Mouse (Mus musculus) lung, postnatal 0 days (tissue): ENCODE results near the gene Map2k5. TPM values are rescaled to one million over a fixed set of nuclear protein-coding genes. Genes with fewer than 3 reads are reported as not detected.

Experiments
- ATAC-seq: fragments of 200-750 bp; cut with Nextera tagmentation; 2 replicates; pipeline ENCODE4 v1.8.0; 2017; ENCODE audit warnings: moderate library complexity
- DNase-seq: peaks from one replicate; pipeline ENCODE4 v3.0.0-alpha.2; 2016; ENCODE audit warnings: low spot score
- H3K27ac ChIP-seq: fragments of 300-500 bp; sonication (generic); 2 replicates; pipeline ENCODE4 v1.5.1; 2014; ENCODE audit warnings: antibody characterized with exemption, mild to moderate bottlenecking, low read length, mixed read lengths
- H3K27me3 ChIP-seq: fragments of 300-500 bp; sonication (generic); replicated peaks from 2 replicates; pipeline ENCODE4 v1.6.1; 2014; ENCODE audit warnings: low read length, mixed read lengths; ENCODE audit not compliant: insufficient read depth
- H3K36me3 ChIP-seq: fragments of 300-500 bp; sonication (generic); 2 replicates; pipeline ENCODE4 v1.6.1; 2014; ENCODE audit warnings: low read length, mixed read lengths; ENCODE audit not compliant: insufficient read depth
- H3K4me1 ChIP-seq: fragments of 300-500 bp; sonication (generic); 2 replicates; pipeline ENCODE4 v1.6.1; 2014; ENCODE audit warnings: antibody characterized with exemption, low read depth, low read length, mixed read lengths; ENCODE audit not compliant: insufficient read depth
- H3K4me2 ChIP-seq: fragments of 300-500 bp; sonication (generic); replicated peaks from 2 replicates; pipeline ENCODE4 v1.6.1; 2014; ENCODE audit warnings: low read depth, mild to moderate bottlenecking, low read length, moderate library complexity, mixed read lengths
- H3K4me3 ChIP-seq: fragments of 300-500 bp; sonication (generic); 2 replicates; pipeline ENCODE4 v1.5.1; 2014; ENCODE audit warnings: low read depth, low read length
- H3K9ac ChIP-seq: fragments of 300-500 bp; sonication (generic); replicated peaks from 2 replicates; pipeline ENCODE4 v1.6.1; 2014; ENCODE audit warnings: low read depth, mild to moderate bottlenecking
- H3K9me3 ChIP-seq: fragments of 300-500 bp; sonication (generic); 2 replicates; pipeline ENCODE4 v1.6.1; 2016; ENCODE audit warnings: low read length, mixed read lengths
- CTCF ChIP-seq: IDR thresholded peaks from 2 replicates; pipeline ENCODE4 v1.5.1; 2016; ENCODE audit warnings: antibody characterized with exemption, mild to moderate bottlenecking
- EP300 ChIP-seq: IDR thresholded peaks from 2 replicates; pipeline ENCODE4 v1.6.1; 2016; ENCODE audit warnings: antibody characterized with exemption, mild to moderate bottlenecking, control low read depth
- WGBS: fragments of 180-500 bp; shearing (Covaris S2); extraction: QIAGEN DNeasy Blood & Tissue Kit; methylation state at CpG from one replicate; pipeline ENCODE4 v1.1.7; 2014; 5-methylcytosine and 5-hydroxymethylcytosine counted together
- polyA plus RNA-seq: library from polyadenylated mRNA; unstranded; fragments of >200 nt; fragmentation: Nextera tagmentation; extraction: Ambion mirVana; gene quantifications from 2 replicates; pipeline ENCODE4 v1.2.1, GENCODE M21; 2015

Gene Map2k5
- polyA plus RNA-seq, 1 experiment from 2014 or later, result 23.1 TPM

DNA sequence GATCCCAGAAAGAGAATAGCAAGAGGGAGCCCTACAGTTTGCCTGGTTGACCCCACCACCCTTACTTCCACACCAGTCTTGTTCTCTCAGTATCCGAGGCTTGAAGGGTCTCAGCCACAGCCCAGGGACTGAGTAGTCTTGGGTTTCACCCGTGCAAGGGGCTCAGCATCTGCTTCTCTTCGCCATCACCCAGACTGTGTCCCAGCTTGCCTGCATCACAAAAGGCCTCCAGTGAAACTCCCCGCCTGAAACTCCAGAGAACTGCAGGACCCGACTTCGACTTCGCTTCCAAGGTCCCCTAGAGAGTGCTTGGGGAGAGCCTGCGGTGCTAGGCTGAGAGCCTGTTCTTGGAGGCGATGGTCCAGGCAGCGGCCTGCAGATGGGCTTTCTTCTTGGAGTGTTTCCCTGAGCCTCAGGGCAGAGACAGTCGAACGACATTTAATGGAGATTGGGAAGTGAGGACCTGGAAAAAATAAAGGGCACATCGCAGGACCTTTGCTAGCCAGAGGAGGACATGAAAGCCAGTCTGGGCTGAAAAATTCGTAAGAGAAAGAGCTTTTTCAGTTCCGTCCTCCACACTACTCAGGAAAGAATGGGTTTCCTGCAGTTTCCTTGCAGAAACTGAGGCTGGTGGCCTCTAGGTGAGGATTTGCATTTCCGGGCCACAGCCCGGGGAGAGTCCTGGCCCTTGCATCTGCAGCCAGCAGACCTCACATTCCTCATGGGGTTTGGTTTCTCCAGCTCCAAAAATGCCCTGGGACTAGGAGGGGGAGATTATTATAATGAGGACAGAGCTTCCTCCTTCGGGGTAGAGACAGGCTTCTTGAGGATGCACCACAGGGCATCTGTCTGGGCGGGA is 240.7 kb downstream of the Map2k5 start:
- TF ChIP-seq CTCF (no peak), EP300 (no peak)
- no peak overlapping the region for H3K4me2 ChIP-seq
- no peaks in the 10 kb centered on the region for H3K36me3 ChIP-seq
- no peak for DNase-seq
- no peak overlapping the region for H3K27ac ChIP-seq
- no peaks in the 10 kb centered on the region for H3K9me3 ChIP-seq
- WGBS, result 4% methylated on average over 19 of the region's 19 CpGs
- no peak for ATAC-seq
- H3K27me3 ChIP-seq, result peaks cover 79% of the 10 kb centered on the region
- no peak overlapping the region for H3K4me3 ChIP-seq
- H3K4me1 ChIP-seq, result 0 out of 2 replicates have a peak, but pooled peaks cover 4% of the 10 kb centered on the region
- no peak overlapping the region for H3K9ac ChIP-seq

DNA sequence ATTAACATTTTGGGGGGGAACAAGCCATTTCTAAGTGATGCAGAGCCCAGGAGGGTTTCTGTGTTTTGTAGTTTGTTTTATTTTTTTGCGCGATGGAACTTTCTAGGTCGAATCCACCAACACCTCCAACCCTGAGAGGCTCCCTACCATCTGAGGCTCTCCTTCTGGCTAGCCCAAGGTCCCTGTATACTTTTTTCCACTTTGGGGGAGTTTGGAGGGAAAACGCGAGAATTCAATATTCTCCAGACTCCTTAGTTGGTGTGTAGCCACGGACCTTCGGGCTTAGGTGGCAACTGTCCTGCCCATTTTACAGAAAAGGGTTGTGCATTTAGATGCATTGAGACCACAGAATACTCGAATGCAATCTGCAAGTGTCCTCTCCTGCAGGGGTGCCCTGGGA is 241.5 kb downstream of the Map2k5 start:
- WGBS, result 4% methylated on average over 8 of the region's 8 CpGs
- H3K4me3 ChIP-seq, result no peak overlapping the region
- ATAC-seq (no peak), DNase-seq (no peak)
- no peaks in the 10 kb centered on the region for H3K9me3 ChIP-seq
- H3K9ac ChIP-seq, result no peak overlapping the region
- H3K4me1 ChIP-seq, result 0 out of 2 replicates have a peak, but pooled peaks cover 4% of the 10 kb centered on the region
- no peak overlapping the region for H3K27ac ChIP-seq
- H3K4me2 ChIP-seq, result no peak overlapping the region
- TF ChIP-seq EP300 (no peak), CTCF (no peak)
- H3K27me3 ChIP-seq, result peaks cover 72% of the 10 kb centered on the region
- H3K36me3 ChIP-seq, result no peaks in the 10 kb centered on the region

DNA sequence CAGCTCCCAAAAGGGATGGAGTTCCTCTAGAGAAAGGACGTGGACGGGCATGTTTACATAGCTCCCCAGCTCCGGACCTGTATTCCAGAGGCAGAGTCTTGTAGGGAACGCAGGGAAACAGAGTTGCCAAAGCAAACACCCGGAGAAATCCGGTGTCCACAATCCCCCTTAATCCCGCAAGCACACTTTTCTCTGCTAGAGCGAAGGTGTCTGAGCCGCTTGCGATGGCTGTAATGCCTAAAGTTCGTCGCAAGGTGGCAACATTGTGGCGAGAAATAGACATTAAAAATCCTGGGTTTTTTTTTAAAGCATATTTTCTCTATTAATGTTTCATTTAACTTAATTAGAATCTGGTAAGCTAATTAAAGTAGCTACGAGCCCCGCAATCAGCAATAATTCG is 241.9 kb downstream of the Map2k5 start:
- WGBS, result 0% methylated on average over 16 of the region's 16 CpGs
- DNase-seq (peak; percentile 58), ATAC-seq (no peak)
- peak overlapping the region; percentile 12; the same call in 1 of the 2 replicates for H3K4me2 ChIP-seq
- H3K9ac ChIP-seq, result no peak overlapping the region
- TF ChIP-seq EP300, result no peak
- peak; percentile 78 for TF ChIP-seq CTCF
- peak overlapping the region; percentile 0; the same call in 1 of the 2 replicates for H3K4me3 ChIP-seq
- no peak overlapping the region for H3K27ac ChIP-seq
- H3K9me3 ChIP-seq, result no peaks in the 10 kb centered on the region
- H3K4me1 ChIP-seq, result 0 out of 2 replicates have a peak, but pooled peaks cover 4% of the 10 kb centered on the region
- peaks cover 67% of the 10 kb centered on the region for H3K27me3 ChIP-seq
- H3K36me3 ChIP-seq, result no peaks in the 10 kb centered on the region

DNA sequence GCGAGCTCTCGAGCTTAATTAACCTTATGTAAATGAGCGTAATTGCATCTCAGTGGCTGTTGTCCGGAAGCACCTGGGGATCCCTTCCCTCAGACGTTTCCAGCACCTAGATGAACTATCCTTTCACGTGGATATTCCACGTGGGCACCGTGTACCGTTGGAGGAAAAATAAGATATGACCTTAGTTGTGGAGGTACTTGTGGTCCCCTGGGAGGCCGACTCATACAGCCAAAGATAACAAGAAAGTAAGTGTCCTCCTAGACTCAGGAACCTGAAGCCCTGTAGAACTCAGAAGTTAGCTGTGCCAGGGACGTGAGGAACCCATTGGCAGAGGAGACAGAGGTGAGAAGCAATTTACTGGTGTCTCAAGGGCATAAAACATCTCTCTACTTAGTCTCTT is 242.3 kb downstream of the Map2k5 start:
- ATAC-seq, result no peak
- TF ChIP-seq CTCF (no peak), EP300 (no peak)
- 0 out of 2 replicates have a peak, but pooled peaks cover 4% of the 10 kb centered on the region for H3K4me1 ChIP-seq
- peaks cover 65% of the 10 kb centered on the region for H3K27me3 ChIP-seq
- peak overlapping the region; percentile 12; the same call in 1 of the 2 replicates for H3K4me2 ChIP-seq
- no peaks in the 10 kb centered on the region for H3K9me3 ChIP-seq
- H3K36me3 ChIP-seq, result no peaks in the 10 kb centered on the region
- WGBS, result 3% methylated on average over 11 of the region's 11 CpGs
- peak overlapping the region; percentile 0; the same call in 1 of the 2 replicates for H3K4me3 ChIP-seq
- H3K9ac ChIP-seq, result no peak overlapping the region
- no peak overlapping the region for H3K27ac ChIP-seq
- no peak for DNase-seq

DNA sequence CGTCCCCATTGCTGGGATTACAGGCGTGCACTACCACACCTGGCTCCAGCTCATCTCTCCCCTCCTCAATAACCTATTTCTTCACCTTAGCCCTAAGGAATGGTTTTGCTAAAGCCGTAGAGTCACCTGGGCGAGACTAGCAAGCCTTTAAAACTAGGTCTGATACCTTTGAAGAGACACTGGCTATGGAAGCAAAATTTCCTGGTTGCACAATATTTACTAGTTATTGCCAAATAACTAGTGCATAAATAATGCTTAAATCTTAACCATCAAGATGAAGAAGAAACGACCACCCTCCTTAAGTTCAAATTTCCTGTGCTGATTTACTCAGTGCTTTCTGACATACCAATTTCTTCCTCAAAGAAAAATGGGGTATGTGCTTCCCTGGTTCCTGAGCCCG is 244.0 kb downstream of the Map2k5 start:
- WGBS, result 14% methylated on average over 6 of the region's 6 CpGs
- Histone ChIP-seq H3K27me3 (peaks cover 48% of the 10 kb centered on the region), H3K4me1 (0 out of 2 replicates have a peak, but pooled peaks cover 2% of the 10 kb centered on the region), H3K4me3 (peak overlapping the region; percentile 31), H3K4me2 (peak overlapping the region; percentile 59), H3K9me3 (no peaks in the 10 kb centered on the region), H3K36me3 (no peaks in the 10 kb centered on the region), H3K27ac (no peak overlapping the region), H3K9ac (0 out of 2 replicates have a peak overlapping the region, but pooled peaks have one; percentile 19)
- DNase-seq (peak; percentile 32), ATAC-seq (no peak)
- TF ChIP-seq CTCF (no peak), EP300 (no peak)

DNA sequence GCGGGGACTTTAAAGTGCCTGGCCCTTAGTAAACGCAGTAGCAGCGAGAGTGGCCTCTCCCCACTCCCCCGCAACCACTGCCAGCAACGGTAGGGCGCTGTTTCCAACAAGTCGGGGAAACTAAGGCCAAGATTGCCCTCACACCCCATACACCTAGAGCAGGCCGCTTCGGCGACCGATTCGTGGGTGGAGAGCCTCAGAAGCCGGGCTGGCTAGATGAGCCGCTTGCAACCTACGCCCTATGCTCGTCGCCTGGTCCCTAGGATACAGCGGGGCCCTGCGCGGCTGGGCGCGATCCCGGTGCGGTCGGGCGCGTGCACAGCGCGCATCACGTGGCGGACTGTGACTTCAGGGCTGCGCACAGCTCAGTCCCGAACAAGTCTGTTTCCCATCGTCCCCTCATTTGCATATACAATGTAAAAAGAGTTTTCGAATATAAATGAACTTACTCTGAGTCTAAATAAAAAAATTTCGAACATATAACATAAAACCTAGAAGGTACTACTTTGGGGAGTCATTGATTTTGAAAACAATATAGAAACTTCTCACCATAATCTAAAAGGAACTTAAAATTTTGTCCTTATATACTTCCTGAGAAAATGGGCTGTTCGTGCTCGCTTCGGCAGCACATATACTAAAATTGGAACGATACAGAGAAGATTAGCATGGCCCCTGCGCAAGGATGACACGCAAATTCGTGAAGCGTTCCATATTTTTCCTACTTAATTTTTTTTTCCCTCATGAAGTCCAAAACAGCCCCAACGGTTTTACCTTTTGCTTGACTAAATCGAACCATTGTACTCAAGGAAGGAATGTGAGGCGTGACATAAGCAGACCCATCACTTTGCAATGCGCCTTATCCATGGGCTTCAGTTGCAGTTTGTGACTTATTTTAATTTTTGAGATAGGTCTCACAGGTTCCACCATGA is 244.8 kb downstream of the Map2k5 start:
- H3K27me3 ChIP-seq, result peaks cover 42% of the 10 kb centered on the region
- H3K4me3 ChIP-seq, result peak overlapping the region; percentile 58
- ATAC-seq (peak; percentile 99), DNase-seq (peak; percentile 97)
- H3K4me1 ChIP-seq, result 0 out of 2 replicates have a peak, but pooled peaks cover 2% of the 10 kb centered on the region
- peak overlapping the region; percentile 79 for H3K4me2 ChIP-seq
- no peaks in the 10 kb centered on the region for H3K36me3 ChIP-seq
- peak overlapping the region; percentile 86 for H3K27ac ChIP-seq
- H3K9me3 ChIP-seq, result no peaks in the 10 kb centered on the region
- H3K9ac ChIP-seq, result peak overlapping the region; percentile 59
- 1% methylated on average over 48 of the region's 48 CpGs for WGBS
- peak; percentile 52; the same call in 1 of the 2 replicates for TF ChIP-seq EP300
- TF ChIP-seq CTCF, result no peak
